Comparison of ENCODE assay signal across 8 mouse cellular contexts in genomic region chr8:124573552-124574340, GRCm38 (mm10). TPM values are rescaled to one million over a fixed set of nuclear protein-coding genes. Genes with fewer than 3 reads are reported as not detected.
DNase-seq lines count a peak whose midpoint lies in the region; ATAC-seq and TF ChIP-seq lines count a peak whose summit lies in the region.

No protein-coding gene starts in this region.

- peak; percentile 89 for DNase-seq in ES-E14 (ENCODE audit: low read depth, low spot score)
- peak; percentile 56 for DNase-seq in c-Kit-negative CD71-positive TER-119-positive erythroid progenitor cells, embryonic 14.5 days (ENCODE audit: low read depth, low spot score)
- DNase-seq in forebrain, postnatal 0 days: peak; percentile 88
- DNase-seq in heart, postnatal 4 days: peak; percentile 96
- peak; percentile 87 for DNase-seq in layer of hippocampus, adult 9-10 months (ENCODE audit: low spot score)
- DNase-seq in retina, postnatal 7 days (ENCODE audit: low read depth, low spot score): peak; percentile 75
- peak; percentile 69 to 71 for DNase-seq in urinary bladder, adult 18-20 months (ENCODE audit: low spot score in 2 of 2)

- peak overlapping the region; percentile 24; the same call in 1 of the 2 replicates for H3K9ac ChIP-seq in ES-E14 (ENCODE audit: insufficient read depth, low read depth, low read length, poor library complexity, severe bottlenecking)
- no peak overlapping the region for H3K9ac ChIP-seq in forebrain, postnatal 0 days
- peak overlapping the region; percentile 52 for H3K9ac ChIP-seq in lung, embryonic 16.5 days (ENCODE audit: low read length)

- peaks cover 0 to 3% of the 10 kb centered on the region in 2 experiments; a peak in 1 of 4 replicates for H3K4me1 ChIP-seq in ES-E14 (ENCODE audit: control insufficient read depth in 2 of 2, insufficient read depth in 2 of 2, low read length in 2 of 2, poor library complexity in 1 of 2)
- H3K4me1 ChIP-seq in forebrain, postnatal 0 days (ENCODE audit: insufficient read depth): no peaks in the 10 kb centered on the region
- peaks cover 34% of the 10 kb centered on the region for H3K4me1 ChIP-seq in lung, embryonic 16.5 days (replicated peaks; ENCODE audit: control insufficient read depth, insufficient read depth, low read length)

- H3K27ac ChIP-seq in ES-E14 (ENCODE audit: insufficient read depth, low read depth, low read length, poor library complexity, severe bottlenecking): no peak overlapping the region
- H3K27ac ChIP-seq in forebrain, postnatal 0 days (ENCODE audit: low read depth, low read length): no peak overlapping the region
- peak overlapping the region; percentile 85 for H3K27ac ChIP-seq in lung, embryonic 16.5 days (ENCODE audit: low read length)

- in situ Hi-C loops in ES-E14 (cut with MboI; ENCODE audit: low sequenced_read_pairs in 2 of 2, unreplicated experiment in 2 of 2): no loop called here

- peak; percentile 66 for ATAC-seq in forebrain, postnatal 0 days
- peak; percentile 34 for ATAC-seq in lung, embryonic 16.5 days (ENCODE audit: low read depth)

- no peaks in the 10 kb centered on the region for H3K9me3 ChIP-seq in ES-E14 (ENCODE audit: control insufficient read depth, insufficient read depth, low read depth, low read length)
- H3K9me3 ChIP-seq in forebrain, postnatal 0 days (ENCODE audit: low read length): no peaks in the 10 kb centered on the region
- H3K9me3 ChIP-seq in lung, embryonic 16.5 days (ENCODE audit: control insufficient read depth, low read length): no peaks in the 10 kb centered on the region

- no peaks in the 10 kb centered on the region for H3K27me3 ChIP-seq in forebrain, postnatal 0 days (ENCODE audit: insufficient read depth, low read length)
- H3K27me3 ChIP-seq in lung, embryonic 16.5 days (ENCODE audit: control insufficient read depth, insufficient read depth, low read depth, low read length): no peaks in the 10 kb centered on the region

- peak; percentile 89 for TF ChIP-seq CTCF in forebrain, postnatal 0 days (IDR thresholded peaks at IDR 0.05; ENCODE audit: low read depth)

- H3K36me3 ChIP-seq in ES-E14 (ENCODE audit: control insufficient read depth, insufficient read depth, low read length, poor library complexity, severe bottlenecking): no peaks in the 10 kb centered on the region
- no peaks in the 10 kb centered on the region for H3K36me3 ChIP-seq in forebrain, postnatal 0 days (ENCODE audit: insufficient read depth)
- H3K36me3 ChIP-seq in lung, embryonic 16.5 days (ENCODE audit: control insufficient read depth, insufficient read depth, low read length): no peaks in the 10 kb centered on the region

- H3K4me2 ChIP-seq in forebrain, postnatal 0 days (ENCODE audit: low read depth): no peak overlapping the region
- no peak overlapping the region for H3K4me2 ChIP-seq in lung, embryonic 16.5 days (ENCODE audit: low read depth, low read length)

- H3K4me3 ChIP-seq in ES-E14 (ENCODE audit: insufficient read depth in 1 of 2, low read depth in 1 of 2, low read length in 2 of 2, poor library complexity in 1 of 2, severe bottlenecking in 1 of 2): peak overlapping the region in 1 of 2 experiments; percentile 54; a peak in 2 of 4 replicates
- no peak overlapping the region for H3K4me3 ChIP-seq in forebrain, postnatal 0 days (ENCODE audit: low read depth, low read length)
- no peak overlapping the region for H3K4me3 ChIP-seq in lung, embryonic 16.5 days (ENCODE audit: low read length)

- WGBS in forebrain, postnatal 0 days: 57% methylated on average over 15 of the region's 15 CpGs
- WGBS in lung, embryonic 16.5 days: 50% methylated on average over 15 of the region's 15 CpGs

TF ChIP-seq in ES-E14, 5 proteins besides CTCF, POLR2A, EP300 and RAD21:
- TF ChIP-seq ZNF384 (IDR thresholded peaks at IDR 0.05; ENCODE audit: low read depth, low read length) (peak; percentile 74), ZC3H11A (IDR thresholded peaks at IDR 0.05; ENCODE audit: borderline replicate concordance, low read depth, low read length) (peak; percentile 57; the same call in 1 of the 2 replicates), HCFC1 (IDR thresholded peaks at IDR 0.05; ENCODE audit: borderline replicate concordance, insufficient read depth, low read length) (no peak), CHD2 (IDR thresholded peaks at IDR 0.05; ENCODE audit: low read depth, low read length) (no peak), MAFK (IDR thresholded peaks at IDR 0.05; ENCODE audit: insufficient read depth, low read depth, low read length) (0 out of 2 replicates have a peak, but pooled peaks have one; percentile 5)

RNA-seq across cellular contexts. Expression of gene Capn9, which starts 2.2 kb away (rescaled TPM):
- total RNA-seq in ES-E14 (2012; rRNA removed): not detected in 2 replicates
- total RNA-seq in forebrain, postnatal 0 days (2014; rRNA removed): not detected in 2 replicates
- 0.29 and 0.34 TPM in 2 replicates for polyA plus RNA-seq in forebrain, postnatal 0 days (2015; fragmentation: Nextera tagmentation; extraction: Ambion mirVana)
- total RNA-seq in heart, postnatal 4 days (2021): under 1 TPM in 1 of 2 experiments, not detected in 1; 0.11 TPM
- 0.09 and 0.19 TPM in 2 replicates for polyA plus RNA-seq in lung, embryonic 16.5 days (2015; fragmentation: Nextera tagmentation; extraction: Ambion mirVana)

RNA-seq across cellular contexts. Expression of gene Agt, which starts 4.2 kb away (rescaled TPM):
- 0.16 TPM in 1 of 2 replicates, not detected in the other for total RNA-seq in ES-E14 (2012; rRNA removed)
- 27.7 and 29.4 TPM in 2 replicates for total RNA-seq in forebrain, postnatal 0 days (2014; rRNA removed)
- 18.6 and 30.0 TPM in 2 replicates for polyA plus RNA-seq in forebrain, postnatal 0 days (2015; fragmentation: Nextera tagmentation; extraction: Ambion mirVana)
- 1 to 10 TPM; 7.4 to 7.6 TPM for total RNA-seq in heart, postnatal 4 days (2021)
- polyA plus RNA-seq in lung, embryonic 16.5 days (2015; fragmentation: Nextera tagmentation; extraction: Ambion mirVana): 11.6 and 17.4 TPM in 2 replicates

RNA-seq across cellular contexts. Expression of gene Cog2, which starts 53.2 kb away (rescaled TPM):
- total RNA-seq in ES-E14 (2012; rRNA removed): 29.5 and 31.4 TPM in 2 replicates
- 30.4 and 32.9 TPM in 2 replicates for total RNA-seq in forebrain, postnatal 0 days (2014; rRNA removed)
- 13.7 and 19.3 TPM in 2 replicates for polyA plus RNA-seq in forebrain, postnatal 0 days (2015; fragmentation: Nextera tagmentation; extraction: Ambion mirVana)
- 10 to 100 TPM; 23.1 to 28.0 TPM for total RNA-seq in heart, postnatal 4 days (2021)
- polyA plus RNA-seq in lung, embryonic 16.5 days (2015; fragmentation: Nextera tagmentation; extraction: Ambion mirVana): 35.6 and 36.2 TPM in 2 replicates
